Mouse (Mus musculus) spleen, adult 2 months (tissue): ENCODE measurements around the gene Pnmal1.

Experiments used
- CTCF ChIP-seq: fragments of 200-500 bp; IDR thresholded peaks from 2 replicates; pipeline ENCODE4 v1.5.1; 2011; ENCODE audit warnings: mild to moderate bottlenecking, inconsistent platforms; ENCODE audit not compliant: insufficient read depth, insufficient read length, insufficient replicate concordance; ENCODE audit errors: extremely low read depth
- POLR2A ChIP-seq: fragments of 200-500 bp; IDR thresholded peaks from 2 replicates; pipeline ENCODE4 v1.6.1; 2011; ENCODE audit warnings: low read depth, low read length, inconsistent platforms

GRCm38 (mm10) chr7:16990006-16990744 lies 30.7 kb downstream of the Pnmal1 start:
- no peak for TF ChIP-seq CTCF
- TF ChIP-seq POLR2A = no peak
